Mouse (Mus musculus) left cerebral cortex, postnatal 14 days (tissue): ENCODE measurements at regions not wholly inside any gene's neighbourhood (a gene's known extent, or its start where the extent isn't known, plus 50 kb on each side); places are given as distances from the start of the nearest gene placed in this dataset.

Source experiments
- DNase-seq, 2 experiments: peaks; one replicate each; pipeline ENCODE4 v3.0.0; 2021 to 2022; ENCODE audit warnings: low spot score in 2 of 2, mixed read lengths in 1 of 2
- intact Hi-C: fragments of 180-260 bp; cut with DNase I; formaldehyde crosslinking; loops from one replicate; pipeline ENCODE4 v1.15.1; 2025

DNA sequence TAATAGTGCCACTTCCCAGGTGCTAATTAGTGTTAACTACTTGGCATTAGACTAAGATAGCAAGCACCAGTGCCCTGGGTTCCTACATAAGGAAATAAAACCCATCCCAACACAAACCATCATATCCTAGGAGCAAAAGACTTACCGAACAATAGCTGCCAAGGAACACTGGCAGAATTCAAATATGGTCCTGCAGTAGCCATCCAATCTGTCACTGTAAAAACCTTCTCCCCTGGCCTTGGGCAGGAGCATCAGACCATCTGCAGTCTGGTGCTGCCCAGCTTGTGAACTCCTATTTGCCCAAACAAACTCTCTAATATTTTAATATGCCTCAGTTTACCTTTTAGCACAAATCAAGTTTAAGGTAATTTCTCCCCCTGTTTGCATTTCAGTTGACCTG lies 137.9 kb upstream of the Nabp1 start:
- intact Hi-C loops, result no loop called here
- no peak for DNase-seq

- intact Hi-C loops, result no loop called here
- DNase-seq, result peak; percentile 38 to 73
Observed at GRCm38 (mm10) chr1:51615523-51615922, 137.3 kb upstream of the Nabp1 start.

DNA sequence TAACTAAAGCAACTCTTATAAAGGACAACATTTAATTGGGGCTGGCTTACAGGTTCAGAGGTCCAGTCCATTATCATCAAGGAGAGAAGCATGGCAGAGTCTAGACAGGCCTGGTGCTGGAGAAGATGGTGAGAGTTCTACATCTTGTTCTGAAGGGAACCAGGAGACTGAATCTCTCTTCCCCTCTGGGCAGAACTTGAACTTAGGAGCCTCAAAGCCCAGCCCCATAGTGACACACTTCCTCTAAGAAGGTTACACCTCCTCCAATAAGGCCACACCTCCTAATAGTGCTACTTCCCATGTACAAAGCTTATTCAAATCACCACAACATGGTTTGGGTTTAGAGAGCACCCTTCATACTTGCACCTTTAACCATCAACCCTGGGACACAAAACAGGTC lies 136.5 kb upstream of the Nabp1 start:
- DNase-seq, result no peak
- intact Hi-C loops, result no loop called here

DNA sequence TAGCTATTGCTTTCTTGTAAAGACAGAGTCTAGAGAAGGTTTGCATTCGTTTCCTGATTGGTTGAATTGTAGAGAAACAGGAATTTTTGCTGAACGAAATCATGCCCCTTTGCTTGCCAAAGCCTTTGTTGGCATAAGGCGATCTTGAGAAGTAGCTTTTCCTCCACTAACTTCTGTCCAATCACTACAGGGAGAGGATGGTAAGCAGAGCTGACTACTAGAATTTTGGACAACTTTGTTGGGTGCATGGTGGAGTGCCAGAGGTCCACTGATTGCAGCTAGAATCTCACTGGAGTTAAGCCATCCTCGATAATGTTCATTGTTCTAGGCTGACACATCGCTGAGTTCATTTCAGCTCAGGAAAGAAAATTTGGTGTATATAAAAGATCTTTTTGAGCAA lies 131.1 kb upstream of the Nabp1 start:
- no peak for DNase-seq
- intact Hi-C loops, result no loop called here

DNA sequence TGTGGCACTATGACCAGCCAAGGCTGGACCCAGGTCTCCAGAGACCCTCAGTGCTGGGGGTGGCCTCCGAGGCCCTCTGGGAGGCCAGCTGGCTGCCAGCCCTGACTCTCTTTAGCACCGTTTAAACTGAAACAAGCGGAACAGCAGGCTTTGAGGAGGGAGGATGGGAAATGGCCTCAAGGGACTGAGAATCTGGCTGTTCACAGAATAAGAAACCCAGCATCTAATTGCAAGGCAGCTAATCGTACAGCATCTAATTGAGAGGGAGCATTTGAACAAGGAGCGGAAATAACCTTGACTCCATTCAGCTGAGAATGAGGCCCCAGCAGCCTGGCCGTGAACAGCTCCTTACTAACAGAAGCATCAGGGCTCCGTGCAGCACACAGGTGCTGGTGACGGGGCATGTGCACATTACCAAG lies 129.2 kb upstream of the Nabp1 start:
- DNase-seq, result no peak
- intact Hi-C loops, result no loop called here

DNA sequence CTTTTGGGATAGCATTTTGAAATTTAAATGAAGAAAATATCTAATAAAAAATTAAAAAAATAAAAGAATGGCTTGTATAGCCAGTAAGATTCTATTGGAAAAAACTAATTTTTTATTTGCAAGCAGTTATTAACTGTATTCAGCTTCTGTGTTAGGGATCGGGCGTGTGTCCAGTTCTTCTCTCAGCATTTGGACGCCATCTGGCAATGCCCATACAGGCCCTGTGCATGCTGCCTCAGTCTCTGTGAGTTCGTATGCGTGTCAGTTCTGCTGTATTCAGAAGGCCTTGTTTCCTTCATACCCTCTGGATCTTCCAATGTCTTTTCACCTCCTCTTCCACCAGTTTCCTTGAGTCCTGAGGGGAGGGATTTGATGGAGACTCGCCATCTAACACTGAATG lies 123.8 kb upstream of the Nabp1 start:
- no peak for DNase-seq
- intact Hi-C loops, result no loop called here

GRCm38 (mm10) chr1:51600425-51600824 lies 122.2 kb upstream of the Nabp1 start:
- DNase-seq, result peak; percentile 32 to 51
- intact Hi-C loops, result no loop called here

- intact Hi-C loops, result loop anchor here (5.0 to 10.0 kb wide), 4 partner anchors 120 to 672 kb away; partner anchors contain the start of gene Nabp1
- DNase-seq, result peak; percentile 93
Observed at GRCm38 (mm10) chr1:51596935-51597820, 119.0 kb upstream of the Nabp1 start.

- intact Hi-C loops, result loop anchor here (5.0 to 10.0 kb wide), 4 partner anchors 117 to 670 kb away; partner anchors contain the start of gene Nabp1
- DNase-seq, result no peak
Observed at GRCm38 (mm10) chr1:51594666-51595065, 116.4 kb upstream of the Nabp1 start.

- no peak for DNase-seq
- intact Hi-C loops, result loop anchor here (10.0 kb wide), 2 partner anchors 239 to 669 kb away; no protein-coding TSS in a partner anchor
Observed at GRCm38 (mm10) chr1:51593621-51594441, 115.6 kb upstream of the Nabp1 start.

GRCm38 (mm10) chr1:51591886-51592285 lies 113.7 kb upstream of the Nabp1 start:
- no peak for DNase-seq
- intact Hi-C loops, result loop anchor here (10.0 kb wide), 2 partner anchors 237 to 667 kb away; no protein-coding TSS in a partner anchor

- intact Hi-C loops, result loop anchor here (10.0 kb wide), 2 partner anchors 236 to 666 kb away; no protein-coding TSS in a partner anchor
- DNase-seq, result no peak
Observed at GRCm38 (mm10) chr1:51590606-51591400, 112.6 kb upstream of the Nabp1 start.

DNA sequence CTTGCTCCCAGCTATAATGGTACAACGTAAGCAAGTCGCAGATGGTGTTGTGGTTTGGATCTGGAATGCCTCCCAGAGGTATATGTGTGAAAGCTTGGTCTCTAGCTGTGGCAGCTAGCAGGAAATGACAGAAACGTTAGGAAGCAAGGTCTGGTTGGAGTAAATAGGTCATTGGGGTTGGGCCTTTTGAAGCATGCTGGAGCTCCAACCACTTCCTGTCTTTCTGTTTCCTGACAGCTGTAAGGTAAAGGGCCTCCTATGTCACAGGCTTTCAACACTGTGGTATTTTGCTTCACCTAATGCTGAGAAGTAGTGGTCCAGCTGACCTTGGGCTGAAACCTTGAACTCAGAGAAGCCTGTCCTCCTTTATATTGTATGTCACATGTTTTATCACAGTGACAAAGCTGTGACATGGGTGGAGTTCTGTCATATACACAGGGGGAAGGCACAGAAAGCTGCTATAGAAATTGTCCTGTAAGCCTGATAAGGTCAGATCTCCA lies 106.8 kb upstream of the Nabp1 start:
- no peak for DNase-seq
- intact Hi-C loops, result no loop called here

- no peak for DNase-seq
- intact Hi-C loops, result no loop called here
Observed at GRCm38 (mm10) chr1:51583871-51584270, 105.6 kb upstream of the Nabp1 start.

DNA sequence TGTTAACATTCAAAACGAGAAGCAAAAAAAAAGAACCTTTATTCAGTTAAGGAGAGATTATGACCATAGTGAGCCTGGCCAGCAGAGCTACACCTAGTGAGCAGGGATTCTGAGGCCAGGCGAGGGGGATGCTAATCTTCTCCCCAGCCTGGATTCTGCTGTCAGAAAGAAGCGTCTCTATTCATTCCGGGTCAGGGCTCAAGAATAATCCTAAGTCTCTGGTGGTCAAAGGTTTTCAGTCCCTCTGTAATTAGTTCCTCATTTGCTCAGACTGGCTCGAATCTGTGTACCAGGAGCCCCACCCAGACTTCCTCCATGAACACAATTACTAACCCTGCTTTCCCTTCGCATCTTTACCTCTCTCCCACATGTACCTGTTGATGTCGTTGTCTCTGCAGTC lies 101.8 kb upstream of the Nabp1 start:
- no peak for DNase-seq
- intact Hi-C loops, result no loop called here

- no peak for DNase-seq
- intact Hi-C loops, result no loop called here
Observed at GRCm38 (mm10) chr1:51577701-51578100, 99.5 kb upstream of the Nabp1 start.

- DNase-seq, result no peak
- intact Hi-C loops, result no loop called here
Observed at GRCm38 (mm10) chr1:51572314-51573078, 94.3 kb upstream of the Nabp1 start.

GRCm38 (mm10) chr1:51569625-51570024 lies 91.4 kb upstream of the Nabp1 start:
- DNase-seq, result no peak
- intact Hi-C loops, result no loop called here
